Mouse (Mus musculus) spleen, postnatal 4 days (tissue): Measurements from ENCODE around the gene Traf4.

Experiments used
- DNase-seq, 2 experiments: peaks; one replicate each; pipeline ENCODE4 v3.0.0; 2022; ENCODE audit warnings: low spot score in 2 of 2

The Traf4 gene

DNA sequence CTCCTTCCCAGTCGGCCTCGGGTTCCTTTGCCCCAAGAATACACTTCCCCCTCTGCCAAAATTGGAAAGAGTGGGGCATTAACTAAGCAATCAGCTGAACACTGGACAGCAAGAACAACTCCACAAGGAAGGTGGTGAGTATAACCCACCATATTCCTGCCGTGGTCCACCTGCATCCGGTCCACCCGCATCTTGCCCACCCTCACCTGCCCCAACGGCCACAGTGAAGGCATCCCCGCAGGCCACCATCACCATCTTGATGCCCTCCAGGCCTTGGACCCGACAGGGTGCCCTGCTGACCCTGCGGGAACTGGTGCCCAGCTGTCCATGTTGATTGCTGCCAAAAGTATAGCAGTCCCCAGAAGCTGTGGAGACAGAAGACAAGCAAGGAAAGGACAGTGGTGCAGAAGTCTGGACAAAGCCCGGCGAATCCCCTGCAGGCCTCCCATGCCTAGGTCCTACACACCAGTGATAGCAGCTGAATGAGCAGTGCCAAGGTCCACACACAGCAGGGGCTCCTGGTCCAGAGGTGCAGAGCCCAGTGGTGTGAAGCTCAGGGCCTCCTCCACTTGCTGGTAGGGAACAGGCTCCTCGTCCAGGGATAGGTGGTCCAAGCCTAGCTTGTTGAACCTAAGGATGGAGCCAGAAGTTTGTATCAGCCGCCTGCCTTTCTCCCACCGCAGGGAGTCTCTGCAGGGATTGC is 2.0 kb upstream of the Traf4 start:
- peak in 1 of 2 experiments; percentile 62 for DNase-seq

- no peak for DNase-seq
These were observed 1.3 kb upstream of the Traf4 start for GRCm38 (mm10) chr11:78166640-78167039.

DNA sequence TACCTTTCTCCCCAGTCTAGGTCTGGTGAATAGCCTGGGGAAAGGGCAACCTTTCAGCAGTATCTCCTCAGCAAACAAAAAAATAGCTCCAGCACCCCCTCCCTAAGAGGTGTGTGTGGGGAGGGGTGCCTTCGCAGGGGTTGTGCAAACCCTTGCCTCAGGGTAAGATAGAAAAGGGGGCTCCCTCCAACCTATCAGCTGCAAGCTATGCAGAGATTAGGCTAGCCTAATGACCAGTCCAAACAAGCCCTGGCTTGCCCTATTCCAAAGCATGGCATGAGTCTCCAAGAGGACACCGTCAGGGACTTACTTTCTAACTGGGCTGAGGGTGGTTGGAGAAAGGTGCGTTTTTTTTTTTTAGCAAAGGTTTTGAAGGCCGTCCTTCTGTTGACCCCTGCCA is 772 bp upstream of the Traf4 start:
- no peak for DNase-seq

GRCm38 (mm10) chr11:78165761-78166109 is 346 bp upstream of the Traf4 start:
- DNase-seq, result no peak

GRCm38 (mm10) chr11:78164604-78164923 is 825 bp downstream of the Traf4 start:
- DNase-seq, result no peak

GRCm38 (mm10) chr11:78163681-78164603 is 1.4 kb downstream of the Traf4 start:
- DNase-seq, result peak; percentile 38 to 77

- no peak for DNase-seq
These were observed 2.3 kb downstream of the Traf4 start for GRCm38 (mm10) chr11:78163045-78163444.

DNA sequence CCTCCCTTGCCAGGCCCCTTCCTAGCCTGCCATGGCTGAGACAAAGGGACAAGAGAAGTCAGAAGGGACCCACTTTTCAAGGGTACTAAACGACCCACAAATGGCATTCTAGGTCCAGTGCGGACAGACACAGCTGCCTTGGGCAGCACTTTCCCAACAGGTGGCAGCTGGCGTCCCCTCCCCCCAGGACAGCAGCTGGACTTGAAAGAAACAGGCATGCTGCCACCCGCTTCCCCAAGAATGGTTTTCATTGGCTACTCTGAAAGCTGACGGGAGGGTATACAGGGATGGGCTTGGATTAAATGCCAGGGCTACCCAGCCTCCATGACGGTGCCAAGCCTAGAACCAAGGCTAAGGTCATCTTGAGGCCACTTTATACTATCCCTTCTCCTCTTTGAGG is 2.9 kb downstream of the Traf4 start:
- DNase-seq, result no peak

DNA sequence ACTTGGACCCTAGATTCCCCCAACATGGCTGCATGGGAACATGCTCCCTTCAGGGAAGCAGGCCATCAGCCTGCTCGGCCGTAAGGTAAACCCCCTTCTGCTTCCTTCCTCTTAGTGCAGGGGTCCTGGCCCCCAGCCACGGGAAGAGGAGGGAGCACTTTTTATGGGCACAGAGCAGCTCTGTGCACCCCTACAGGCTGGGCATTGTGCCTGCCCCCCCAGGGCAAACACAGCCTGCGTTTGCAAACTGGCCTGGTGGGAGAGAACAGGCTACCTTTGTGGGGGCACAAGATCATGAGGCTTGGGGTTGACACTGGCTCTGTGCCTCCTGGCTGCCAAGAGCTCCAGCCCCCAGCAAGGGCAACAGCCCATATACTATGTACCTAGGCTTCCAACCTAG is 3.4 kb downstream of the Traf4 start:
- DNase-seq, result no peak

DNA sequence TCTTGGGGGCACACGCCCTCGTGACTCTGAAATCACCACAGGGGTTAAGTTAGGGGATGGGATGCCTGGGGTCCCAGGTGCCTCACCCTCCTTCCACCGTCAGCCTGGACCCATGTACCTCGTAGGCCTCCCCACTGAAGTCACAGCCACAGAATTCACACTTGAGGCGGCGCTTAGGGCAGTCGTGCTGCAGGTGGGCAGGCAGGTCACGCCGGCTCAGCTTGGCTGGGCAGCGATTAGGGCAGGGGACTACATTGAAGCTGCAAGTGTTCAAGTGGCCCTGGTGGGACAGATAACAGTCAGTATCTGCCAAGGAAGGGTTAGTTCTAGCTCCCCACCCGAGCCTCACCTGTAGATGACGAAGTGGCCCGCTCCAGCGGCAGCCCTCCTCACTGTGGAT is 4.2 kb downstream of the Traf4 start:
- DNase-seq, result no peak

- DNase-seq, result no peak
These were observed 4.7 kb downstream of the Traf4 start for GRCm38 (mm10) chr11:78160675-78161074.

GRCm38 (mm10) chr11:78160171-78160570 is 5.2 kb downstream of the Traf4 start:
- no peak for DNase-seq

GRCm38 (mm10) chr11:78159557-78159956 is 5.8 kb downstream of the Traf4 start:
- no peak for DNase-seq

GRCm38 (mm10) chr11:78159096-78159495 is 6.3 kb downstream of the Traf4 start:
- peak; percentile 88 to 90 for DNase-seq

DNA sequence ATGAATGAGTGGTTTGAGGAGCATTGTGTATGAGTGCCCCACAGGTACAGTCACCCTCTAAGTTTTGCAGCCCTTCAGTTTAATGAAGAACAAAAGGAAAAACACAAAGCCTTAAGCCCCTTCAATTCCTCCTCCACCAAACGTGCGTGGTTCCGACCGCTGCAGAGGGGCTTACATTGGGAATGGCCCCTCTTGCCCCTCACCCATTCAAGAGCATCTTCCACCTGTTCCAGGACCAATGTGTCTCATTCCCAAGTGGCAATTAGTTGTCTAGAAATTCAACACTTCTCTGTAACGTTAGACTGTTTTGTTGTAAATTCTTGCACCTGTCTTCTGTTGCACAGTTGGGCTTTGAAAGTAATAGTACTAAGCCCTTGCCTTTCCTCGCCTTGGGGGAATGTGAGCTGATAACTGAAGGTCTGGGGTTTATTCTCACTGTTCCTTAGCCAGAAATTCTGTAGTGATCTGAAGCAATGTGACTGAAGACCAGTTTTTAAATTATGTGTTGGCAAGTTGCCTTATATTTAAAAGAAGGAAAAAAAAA is 9.2 kb downstream of the Traf4 start:
- no peak for DNase-seq

- DNase-seq, result no peak
These were observed 9.7 kb downstream of the Traf4 start for GRCm38 (mm10) chr11:78155674-78156073.

DNA sequence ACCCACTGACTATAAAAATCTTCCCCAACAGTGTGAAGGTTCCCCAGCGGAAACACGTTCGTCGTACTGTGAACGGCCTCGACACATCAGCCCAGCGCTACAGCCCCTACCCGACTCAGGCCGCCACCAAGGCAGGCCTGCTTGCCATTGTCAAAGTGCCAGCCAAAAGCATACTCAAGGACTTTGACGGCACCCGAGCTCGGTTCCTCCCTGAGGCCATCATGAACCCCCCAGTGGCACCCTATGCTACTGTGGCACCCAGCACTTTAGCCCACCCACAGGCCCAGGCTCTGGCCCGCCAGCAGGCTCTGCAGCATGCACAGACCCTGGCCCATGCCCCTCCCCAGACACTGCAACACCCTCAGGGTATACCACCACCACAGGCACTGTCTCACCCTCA is 11.6 kb downstream of the Traf4 start:
- no peak for DNase-seq

GRCm38 (mm10) chr11:78152299-78153231 is 12.8 kb downstream of the Traf4 start:
- no peak for DNase-seq

DNA sequence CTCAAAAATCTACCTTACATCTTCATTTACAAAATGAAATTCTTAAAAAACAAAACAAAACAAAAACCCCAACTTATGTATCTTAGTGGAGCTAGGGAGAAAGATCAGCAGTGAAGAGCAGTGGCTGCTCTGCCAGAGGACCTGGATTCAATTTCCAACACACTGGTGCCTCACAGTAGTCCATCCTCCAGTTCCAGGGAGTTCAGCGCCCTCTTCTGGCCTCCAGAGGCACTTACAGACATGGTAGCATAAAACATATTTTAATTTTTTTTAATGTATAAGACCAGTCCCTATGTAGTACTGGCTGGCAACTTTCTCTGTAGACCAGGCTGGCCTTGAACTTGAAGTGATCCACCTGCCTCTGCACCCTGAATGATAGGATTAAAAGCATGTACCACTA is 14.2 kb downstream of the Traf4 start:
- DNase-seq, result peak; percentile 56 to 76

- DNase-seq, result no peak
These were observed 18.5 kb downstream of the Traf4 start for GRCm38 (mm10) chr11:78146707-78147543.

DNA sequence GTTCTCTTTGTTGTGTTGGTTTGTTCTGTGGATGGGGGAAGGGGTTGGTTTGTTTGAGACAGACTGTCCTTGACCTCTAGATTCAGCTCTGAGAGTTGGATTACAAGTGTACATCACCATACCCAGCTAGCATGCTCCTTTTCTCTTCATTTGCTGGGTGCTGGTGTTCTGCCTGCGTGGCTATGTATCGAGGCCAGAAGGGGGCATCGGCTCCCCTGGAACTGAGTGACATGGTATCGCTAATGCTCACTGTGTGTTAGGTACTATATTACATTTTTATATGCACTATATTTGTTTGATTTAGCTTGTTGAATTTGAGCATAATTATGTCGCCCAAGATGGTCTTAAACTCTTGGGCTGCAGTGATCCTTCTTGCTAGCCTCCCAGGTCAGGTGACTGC is 19.2 kb downstream of the Traf4 start:
- no peak for DNase-seq
